Mouse (Mus musculus) hindbrain, embryonic 11.5 days (tissue): Measurements from ENCODE around the gene Ssh1. TPM values are rescaled to one million over a fixed set of nuclear protein-coding genes. Genes with fewer than 3 reads are reported as not detected.

Source experiments
- ATAC-seq: fragments of 200-750 bp; cut with Nextera tagmentation; 2 replicates; pipeline ENCODE4 v1.8.0; 2017; ENCODE audit warnings: mild to moderate bottlenecking, moderate TSS enrichment, moderate library complexity; ENCODE audit not compliant: low FRiP score
- DNase-seq: peaks from one replicate; pipeline ENCODE4 v3.0.0-alpha.2; 2015; ENCODE audit warnings: low spot score
- H3K27ac ChIP-seq: fragments of 300-500 bp; sonication (generic); 2 replicates; pipeline ENCODE4 v1.5.1; 2014; ENCODE audit warnings: mild to moderate bottlenecking, low read depth, low read length
- H3K27me3 ChIP-seq: fragments of 300-500 bp; sonication (generic); 2 replicates; pipeline ENCODE4 v1.6.1; 2014; ENCODE audit warnings: mild to moderate bottlenecking, low read length, moderate library complexity, mixed read lengths; ENCODE audit not compliant: control insufficient read depth, insufficient read depth
- H3K36me3 ChIP-seq: fragments of 300-500 bp; sonication (generic); 2 replicates; pipeline ENCODE4 v1.6.1; 2014; ENCODE audit warnings: mild to moderate bottlenecking, low read length, moderate library complexity, mixed read lengths; ENCODE audit not compliant: control insufficient read depth, insufficient read depth
- H3K4me1 ChIP-seq: fragments of 300-500 bp; sonication (generic); replicated peaks from 2 replicates; pipeline ENCODE4 v1.6.1; 2014; ENCODE audit warnings: low read length, mixed read lengths; ENCODE audit not compliant: control insufficient read depth, insufficient read depth
- H3K4me2 ChIP-seq: fragments of 300-500 bp; sonication (generic); replicated peaks from 2 replicates; pipeline ENCODE4 v1.6.1; 2014; ENCODE audit warnings: mild to moderate bottlenecking, low read depth, low read length
- H3K4me3 ChIP-seq: fragments of 300-500 bp; sonication (generic); 2 replicates; pipeline ENCODE4 v1.5.1; 2014; ENCODE audit warnings: low read depth, low read length
- H3K9ac ChIP-seq: fragments of 300-500 bp; sonication (generic); 2 replicates; pipeline ENCODE4 v1.6.1; 2014; ENCODE audit warnings: low read depth, low read length
- H3K9me3 ChIP-seq: fragments of 300-500 bp; sonication (generic); 2 replicates; pipeline ENCODE4 v1.6.1; 2016; ENCODE audit warnings: low read length; ENCODE audit not compliant: control insufficient read depth
- WGBS: fragments of 180-500 bp; shearing (Covaris S2); extraction: QIAGEN DNeasy Blood & Tissue Kit; methylation state at CpG from one replicate; pipeline ENCODE4 v1.1.7; 2014; 5-methylcytosine and 5-hydroxymethylcytosine counted together
- polyA plus RNA-seq: library from polyadenylated mRNA; unstranded; fragments of >200 nt; fragmentation: Nextera tagmentation; extraction: Ambion mirVana; gene quantifications from 2 replicates; pipeline ENCODE4 v1.2.1, GENCODE M21; 2014

The Ssh1 gene
- 27.9 and 30.3 TPM in 2 replicates for polyA plus RNA-seq

- 0 out of 2 replicates have a peak, but pooled peaks cover 2% of the 10 kb centered on the region for H3K4me1 ChIP-seq
- peak within 1 kb of the TSS; percentile 55 for H3K4me2 ChIP-seq
- under 1% methylated on average over 67 of the region's 83 CpGs for WGBS
- ATAC-seq: peak; percentile 92
- no peaks in the 10 kb centered on the region for H3K9me3 ChIP-seq
- H3K27ac ChIP-seq: peak within 1 kb of the TSS; percentile 85
- H3K4me3 ChIP-seq: peak within 1 kb of the TSS; percentile 79
- no peaks in the 10 kb centered on the region for H3K27me3 ChIP-seq
- no peaks in the 10 kb centered on the region for H3K36me3 ChIP-seq
- peak within 1 kb of the TSS; percentile 92 for H3K9ac ChIP-seq
- peak; percentile 95 for DNase-seq
These were observed at the start of gene Ssh1 for GRCm38 (mm10) chr5:113993487-113994465. Gene Ssh1 (minus strand): TSS chr5:113993894.

- H3K4me1 ChIP-seq: no peaks in the 10 kb centered on the region
- 25% methylated on average over 15 of the region's 15 CpGs for WGBS
- no peak overlapping the region for H3K4me3 ChIP-seq
- H3K9me3 ChIP-seq: no peaks in the 10 kb centered on the region
- DNase-seq (no peak), ATAC-seq (no peak)
- H3K36me3 ChIP-seq: no peaks in the 10 kb centered on the region
- no peak overlapping the region for H3K27ac ChIP-seq
- H3K4me2 ChIP-seq: no peak overlapping the region
- H3K9ac ChIP-seq: no peak overlapping the region
- peaks cover 2% of the 10 kb centered on the region; the same call in 1 of the 2 replicates for H3K27me3 ChIP-seq
These were observed 47.7 kb upstream of the Ssh1 start for GRCm38 (mm10) chr5:114041327-114041930.

GRCm38 (mm10) chr5:114040911-114041310 is 47.2 kb upstream of the Ssh1 start:
- DNase-seq (no peak), ATAC-seq (no peak)
- no peaks in the 10 kb centered on the region for H3K9me3 ChIP-seq
- no peaks in the 10 kb centered on the region for H3K4me1 ChIP-seq
- no peak overlapping the region for H3K4me3 ChIP-seq
- H3K27ac ChIP-seq: no peak overlapping the region
- no peak overlapping the region for H3K9ac ChIP-seq
- no peak overlapping the region for H3K4me2 ChIP-seq
- no peaks in the 10 kb centered on the region for H3K36me3 ChIP-seq
- 73% methylated on average over 1 of the region's 1 CpGs for WGBS
- H3K27me3 ChIP-seq: peaks cover 2% of the 10 kb centered on the region; the same call in 1 of the 2 replicates

- Histone ChIP-seq H3K9me3 (no peaks in the 10 kb centered on the region), H3K4me1 (no peaks in the 10 kb centered on the region), H3K4me3 (no peak overlapping the region), H3K27ac (no peak overlapping the region), H3K4me2 (no peak overlapping the region), H3K36me3 (no peaks in the 10 kb centered on the region), H3K27me3 (peaks cover 2% of the 10 kb centered on the region; the same call in 1 of the 2 replicates), H3K9ac (no peak overlapping the region)
- DNase-seq (no peak), ATAC-seq (no peak)
- 35% methylated on average over 7 of the region's 8 CpGs for WGBS
These were observed 46.8 kb upstream of the Ssh1 start for GRCm38 (mm10) chr5:114040508-114040907.

- 44% methylated on average over 10 of the region's 10 CpGs for WGBS
- Histone ChIP-seq H3K27me3 (peaks cover 2% of the 10 kb centered on the region; the same call in 1 of the 2 replicates), H3K9ac (no peak overlapping the region), H3K4me1 (no peaks in the 10 kb centered on the region), H3K27ac (no peak overlapping the region), H3K4me3 (no peak overlapping the region), H3K36me3 (no peaks in the 10 kb centered on the region), H3K9me3 (no peaks in the 10 kb centered on the region), H3K4me2 (no peak overlapping the region)
- DNase-seq (no peak), ATAC-seq (no peak)
These were observed 41.4 kb upstream of the Ssh1 start for GRCm38 (mm10) chr5:114035111-114035510.

- Histone ChIP-seq H3K4me3 (no peak overlapping the region), H3K9ac (no peak overlapping the region), H3K36me3 (no peaks in the 10 kb centered on the region), H3K4me2 (no peak overlapping the region), H3K27me3 (peaks cover 2% of the 10 kb centered on the region; the same call in 1 of the 2 replicates), H3K9me3 (no peaks in the 10 kb centered on the region), H3K4me1 (no peaks in the 10 kb centered on the region), H3K27ac (no peak overlapping the region)
- DNase-seq (no peak), ATAC-seq (no peak)
- 81% methylated on average over 7 of the region's 7 CpGs for WGBS
These were observed 40.7 kb upstream of the Ssh1 start for GRCm38 (mm10) chr5:114034393-114034792.

GRCm38 (mm10) chr5:114032161-114032763 is 38.6 kb upstream of the Ssh1 start:
- DNase-seq (no peak), ATAC-seq (no peak)
- Histone ChIP-seq H3K4me3 (no peak overlapping the region), H3K27ac (no peak overlapping the region), H3K36me3 (no peaks in the 10 kb centered on the region), H3K27me3 (peaks cover 1% of the 10 kb centered on the region; the same call in 1 of the 2 replicates), H3K4me2 (no peak overlapping the region), H3K9me3 (no peaks in the 10 kb centered on the region), H3K4me1 (no peaks in the 10 kb centered on the region), H3K9ac (no peak overlapping the region)
- 89% methylated on average over 3 of the region's 3 CpGs for WGBS

GRCm38 (mm10) chr5:114030652-114031051 is 37.0 kb upstream of the Ssh1 start:
- Histone ChIP-seq H3K9me3 (no peaks in the 10 kb centered on the region), H3K4me1 (no peaks in the 10 kb centered on the region), H3K4me3 (no peak overlapping the region), H3K9ac (no peak overlapping the region), H3K4me2 (no peak overlapping the region), H3K36me3 (no peaks in the 10 kb centered on the region), H3K27ac (no peak overlapping the region), H3K27me3 (no peaks in the 10 kb centered on the region)
- 92% methylated on average over 12 of the region's 12 CpGs for WGBS
- no peak for ATAC-seq
- DNase-seq: no peak
